Mouse (Mus musculus): ENCODE measurements around the gene Elovl6. TPM values are rescaled to one million over a fixed set of nuclear protein-coding genes. Genes with fewer than 3 reads are reported as not detected.

Gene Elovl6
- total RNA-seq, 1 experiment = 118 TPM

- TF ChIP-seq MAFK (IDR thresholded peaks at IDR 0.05; ENCODE audit: insufficient read depth, low read depth, low read length) = no peak
- no peak for TF ChIP-seq CHD2 (IDR thresholded peaks at IDR 0.05; ENCODE audit: low read depth, low read length)
- TF ChIP-seq HCFC1 (IDR thresholded peaks at IDR 0.05; ENCODE audit: borderline replicate concordance, insufficient read depth, low read length) = no peak
- no peak for TF ChIP-seq ZNF384 (IDR thresholded peaks at IDR 0.05; ENCODE audit: low read depth, low read length)
- Histone ChIP-seq H3K36me3 (ENCODE audit: control insufficient read depth, insufficient read depth, low read length, poor library complexity, severe bottlenecking) (no peaks in the 10 kb centered on the region; the same call in 1 of the 2 replicates), H3K4me3 (ENCODE audit: insufficient read depth in 1 of 2, low read depth in 1 of 2, low read length in 2 of 2, poor library complexity in 1 of 2, severe bottlenecking in 1 of 2) (no peak overlapping the region), H3K9ac (ENCODE audit: insufficient read depth, low read depth, low read length, poor library complexity, severe bottlenecking) (peak overlapping the region; percentile 18; the same call in 1 of the 2 replicates), H3K27ac (ENCODE audit: insufficient read depth, low read depth, low read length, poor library complexity, severe bottlenecking) (peak overlapping the region; percentile 84; the same call in 1 of the 2 replicates), H3K9me3 (ENCODE audit: control insufficient read depth, insufficient read depth, low read depth, low read length) (peaks cover 3% of the 10 kb centered on the region; the same call in 1 of the 2 replicates), H3K4me1 (ENCODE audit: control insufficient read depth in 2 of 2, insufficient read depth in 2 of 2, low read length in 2 of 2, poor library complexity in 1 of 2) (peaks cover 0 to 24% of the 10 kb centered on the region in 2 experiments; a peak in 3 of 4 replicates)
- in situ Hi-C loops (cut with MboI; ENCODE audit: low sequenced_read_pairs in 2 of 2, unreplicated experiment in 2 of 2) = no loop called here
- no peak for DNase-seq (ENCODE audit: low read depth, low spot score)
These were observed 119.6 kb downstream of the Elovl6 start for GRCm38 (mm10) chr3:129651765-129652164.

DNA sequence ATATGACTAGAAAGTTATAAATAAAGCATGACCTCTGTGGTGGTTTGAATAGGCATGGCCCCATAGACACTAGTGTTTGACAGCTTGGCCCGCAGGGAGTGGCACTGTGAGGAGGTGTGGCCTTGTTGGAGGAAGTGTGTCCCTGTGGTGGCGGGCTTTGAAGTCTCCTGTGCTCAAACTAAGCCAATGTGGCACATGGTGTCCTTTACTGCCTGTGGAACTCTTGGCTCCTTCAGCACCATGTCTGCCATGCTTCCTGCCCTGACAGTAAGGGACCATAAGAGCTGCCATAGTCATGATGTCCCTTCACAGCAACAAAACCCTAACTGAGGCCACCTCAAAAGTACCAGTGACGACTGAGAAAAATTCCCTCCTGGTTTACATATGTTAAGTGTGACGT is 120.3 kb downstream of the Elovl6 start:
- no peak for DNase-seq (ENCODE audit: low read depth, low spot score)
- Histone ChIP-seq H3K4me3 (ENCODE audit: insufficient read depth in 1 of 2, low read depth in 1 of 2, low read length in 2 of 2, poor library complexity in 1 of 2, severe bottlenecking in 1 of 2) (no peak overlapping the region), H3K9me3 (ENCODE audit: control insufficient read depth, insufficient read depth, low read depth, low read length) (peaks cover 3% of the 10 kb centered on the region; the same call in 1 of the 2 replicates), H3K27ac (ENCODE audit: insufficient read depth, low read depth, low read length, poor library complexity, severe bottlenecking) (0 out of 2 replicates have a peak overlapping the region, but pooled peaks have one; percentile 3), H3K4me1 (ENCODE audit: control insufficient read depth in 2 of 2, insufficient read depth in 2 of 2, low read length in 2 of 2, poor library complexity in 1 of 2) (peaks cover 0 to 24% of the 10 kb centered on the region in 2 experiments; a peak in 3 of 4 replicates), H3K9ac (ENCODE audit: insufficient read depth, low read depth, low read length, poor library complexity, severe bottlenecking) (no peak overlapping the region), H3K36me3 (ENCODE audit: control insufficient read depth, insufficient read depth, low read length, poor library complexity, severe bottlenecking) (no peaks in the 10 kb centered on the region; the same call in 1 of the 2 replicates)
- in situ Hi-C loops (cut with MboI; ENCODE audit: low sequenced_read_pairs in 2 of 2, unreplicated experiment in 2 of 2) = no loop called here
- TF ChIP-seq MAFK (IDR thresholded peaks at IDR 0.05; ENCODE audit: insufficient read depth, low read depth, low read length) (no peak), HCFC1 (IDR thresholded peaks at IDR 0.05; ENCODE audit: borderline replicate concordance, insufficient read depth, low read length) (no peak)

DNA sequence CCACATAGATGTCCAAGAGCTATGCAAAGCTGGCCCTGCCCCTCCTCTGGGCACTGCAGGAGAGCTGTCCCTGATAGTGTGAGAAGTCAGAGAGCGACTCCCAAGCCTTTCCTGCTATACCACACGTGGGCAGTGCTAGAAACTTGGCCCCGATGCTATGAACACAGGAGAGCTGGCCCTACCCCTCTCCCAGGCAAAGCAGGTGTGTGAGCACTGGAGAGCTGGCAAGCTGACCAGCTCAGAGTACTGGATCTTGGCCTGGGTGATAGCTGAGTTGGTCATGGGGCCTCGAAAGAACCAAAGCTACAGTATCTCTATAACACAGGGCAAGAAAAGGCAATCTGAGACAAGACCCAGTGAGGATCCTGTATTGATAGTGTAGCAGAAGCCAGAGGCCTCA is 124.4 kb downstream of the Elovl6 start:
- in situ Hi-C loops (cut with MboI; ENCODE audit: low sequenced_read_pairs in 2 of 2, unreplicated experiment in 2 of 2) = no loop called here
- Histone ChIP-seq H3K36me3 (ENCODE audit: control insufficient read depth, insufficient read depth, low read length, poor library complexity, severe bottlenecking) (no peaks in the 10 kb centered on the region; the same call in 1 of the 2 replicates), H3K4me1 (ENCODE audit: control insufficient read depth in 2 of 2, insufficient read depth in 2 of 2, low read length in 2 of 2, poor library complexity in 1 of 2) (peaks cover 0 to 5% of the 10 kb centered on the region in 2 experiments; a peak in 2 of 4 replicates)

GRCm38 (mm10) chr3:129657222-129657621 is 125.1 kb downstream of the Elovl6 start:
- Histone ChIP-seq H3K9me3 (ENCODE audit: control insufficient read depth, insufficient read depth, low read depth, low read length) (peaks cover 3% of the 10 kb centered on the region; the same call in 1 of the 2 replicates), H3K27ac (ENCODE audit: insufficient read depth, low read depth, low read length, poor library complexity, severe bottlenecking) (no peak overlapping the region), H3K4me1 (ENCODE audit: control insufficient read depth in 2 of 2, insufficient read depth in 2 of 2, low read length in 2 of 2, poor library complexity in 1 of 2) (no peaks in the 10 kb centered on the region; a peak in 1 of 4 replicates), H3K4me3 (ENCODE audit: insufficient read depth in 1 of 2, low read depth in 1 of 2, low read length in 2 of 2, poor library complexity in 1 of 2, severe bottlenecking in 1 of 2) (no peak overlapping the region), H3K36me3 (ENCODE audit: control insufficient read depth, insufficient read depth, low read length, poor library complexity, severe bottlenecking) (no peaks in the 10 kb centered on the region; the same call in 1 of the 2 replicates), H3K9ac (ENCODE audit: insufficient read depth, low read depth, low read length, poor library complexity, severe bottlenecking) (no peak overlapping the region)
- TF ChIP-seq MAFK (IDR thresholded peaks at IDR 0.05; ENCODE audit: insufficient read depth, low read depth, low read length) (no peak), ZNF384 (IDR thresholded peaks at IDR 0.05; ENCODE audit: low read depth, low read length) (no peak), ZC3H11A (IDR thresholded peaks at IDR 0.05; ENCODE audit: borderline replicate concordance, low read depth, low read length) (no peak)
- DNase-seq (ENCODE audit: low read depth, low spot score) = no peak
- in situ Hi-C loops (cut with MboI; ENCODE audit: low sequenced_read_pairs in 2 of 2, unreplicated experiment in 2 of 2) = no loop called here

More for the DNA sequence above, 124.4 kb downstream of the Elovl6 start:
- Histone ChIP-seq H3K9me3 (ENCODE audit: control insufficient read depth, insufficient read depth, low read depth, low read length) (peaks cover 3% of the 10 kb centered on the region; the same call in 1 of the 2 replicates), H3K4me3 (ENCODE audit: insufficient read depth in 1 of 2, low read depth in 1 of 2, low read length in 2 of 2, poor library complexity in 1 of 2, severe bottlenecking in 1 of 2) (no peak overlapping the region), H3K27ac (ENCODE audit: insufficient read depth, low read depth, low read length, poor library complexity, severe bottlenecking) (no peak overlapping the region), H3K9ac (ENCODE audit: insufficient read depth, low read depth, low read length, poor library complexity, severe bottlenecking) (no peak overlapping the region)
- DNase-seq (ENCODE audit: low read depth, low spot score) = no peak
- no peak for TF ChIP-seq HCFC1 (IDR thresholded peaks at IDR 0.05; ENCODE audit: borderline replicate concordance, insufficient read depth, low read length)
- TF ChIP-seq CHD2 (IDR thresholded peaks at IDR 0.05; ENCODE audit: low read depth, low read length) = no peak
- no peak for TF ChIP-seq ZNF384 (IDR thresholded peaks at IDR 0.05; ENCODE audit: low read depth, low read length)
- no peak for TF ChIP-seq MAFK (IDR thresholded peaks at IDR 0.05; ENCODE audit: insufficient read depth, low read depth, low read length)
- no peak for TF ChIP-seq ZC3H11A (IDR thresholded peaks at IDR 0.05; ENCODE audit: borderline replicate concordance, low read depth, low read length)

- H3K9ac ChIP-seq (ENCODE audit: insufficient read depth, low read depth, low read length, poor library complexity, severe bottlenecking) = no peak overlapping the region
- TF ChIP-seq MAFK (IDR thresholded peaks at IDR 0.05; ENCODE audit: insufficient read depth, low read depth, low read length) (no peak), ZC3H11A (IDR thresholded peaks at IDR 0.05; ENCODE audit: borderline replicate concordance, low read depth, low read length) (no peak), HCFC1 (IDR thresholded peaks at IDR 0.05; ENCODE audit: borderline replicate concordance, insufficient read depth, low read length) (no peak), CHD2 (IDR thresholded peaks at IDR 0.05; ENCODE audit: low read depth, low read length) (no peak)
- H3K4me3 ChIP-seq (ENCODE audit: insufficient read depth in 1 of 2, low read depth in 1 of 2, low read length in 2 of 2, poor library complexity in 1 of 2, severe bottlenecking in 1 of 2) = no peak overlapping the region
- H3K9me3 ChIP-seq (ENCODE audit: control insufficient read depth, insufficient read depth, low read depth, low read length) = peaks cover 3% of the 10 kb centered on the region; the same call in 1 of the 2 replicates
- no peaks in the 10 kb centered on the region; a peak in 1 of 4 replicates for H3K4me1 ChIP-seq (ENCODE audit: control insufficient read depth in 2 of 2, insufficient read depth in 2 of 2, low read length in 2 of 2, poor library complexity in 1 of 2)
- DNase-seq (ENCODE audit: low read depth, low spot score) = no peak
- in situ Hi-C loops (cut with MboI; ENCODE audit: low sequenced_read_pairs in 2 of 2, unreplicated experiment in 2 of 2) = no loop called here
- H3K36me3 ChIP-seq (ENCODE audit: control insufficient read depth, insufficient read depth, low read length, poor library complexity, severe bottlenecking) = no peaks in the 10 kb centered on the region
- H3K27ac ChIP-seq (ENCODE audit: insufficient read depth, low read depth, low read length, poor library complexity, severe bottlenecking) = no peak overlapping the region
These were observed 125.6 kb downstream of the Elovl6 start for GRCm38 (mm10) chr3:129657775-129658174.
